10 mouse cellular contexts compared by ENCODE assay signal in genomic region chr7:101725081-101725480, GRCm38 (mm10).
DNase-seq lines count a peak whose midpoint lies in the region; ATAC-seq and TF ChIP-seq lines count a peak whose summit lies in the region.
"Had no signal": no experiment of that assay in that cellular context is flagged by ENCODE, and none has a peak within 500 bp of the region (broad histone marks: within the 10 kb centered on the region; RNA-seq: fewer than 3 reads in every experiment).

No protein-coding gene starts in this region.

- H3K4me1 ChIP-seq in kidney, embryonic 14.5 days (ENCODE audit: control insufficient read depth, insufficient read depth, low read length), result 0 out of 2 replicates have a peak, but pooled peaks cover 4% of the 10 kb centered on the region
- H3K4me1 ChIP-seq in intestine, embryonic 15.5 days (replicated peaks), result no peaks in the 10 kb centered on the region
- H3K4me1 ChIP-seq in forebrain, embryonic 13.5 days, result peaks cover 10% of the 10 kb centered on the region
- H3K4me1 ChIP-seq: liver, embryonic 15.5 days had no signal

- intact Hi-C loops in left cerebral cortex, adult 2 months (cut with DNase I), result no loop called here
- intact Hi-C loops in left cerebral cortex, postnatal 36 days (cut with DNase I), result no loop called here

- WGBS in kidney, embryonic 14.5 days, result 56% methylated on average over 4 of the region's 4 CpGs
- 67% methylated on average over 4 of the region's 4 CpGs for WGBS in intestine, embryonic 15.5 days
- 25% methylated on average over 4 of the region's 4 CpGs for WGBS in forebrain, embryonic 13.5 days

- no peaks in the 10 kb centered on the region for H3K9me3 ChIP-seq in kidney, embryonic 14.5 days (ENCODE audit: control insufficient read depth, low read length)
- H3K9me3 ChIP-seq in intestine, embryonic 15.5 days, result no peaks in the 10 kb centered on the region
- H3K9me3 ChIP-seq in forebrain, embryonic 13.5 days (replicated peaks), result no peaks in the 10 kb centered on the region
- H3K9me3 ChIP-seq: liver, embryonic 15.5 days had no signal

- H3K4me3 ChIP-seq in left cerebral cortex, adult 2 months, result no peak overlapping the region
- H3K4me3 ChIP-seq in kidney, embryonic 14.5 days (ENCODE audit: low read length), result no peak overlapping the region
- no peak overlapping the region for H3K4me3 ChIP-seq in intestine, embryonic 15.5 days (replicated peaks)
- H3K4me3 ChIP-seq in forebrain, embryonic 13.5 days, result no peak overlapping the region
- H3K4me3 ChIP-seq: erythroblast, embryonic 14.5 days; liver, embryonic 15.5 days had no signal

- peak; percentile 45; the same call in 1 of the 2 replicates for ATAC-seq in kidney, embryonic 14.5 days (ENCODE audit: low FRiP score, low TSS enrichment)
- no peak for ATAC-seq in intestine, embryonic 15.5 days
- ATAC-seq in forebrain, embryonic 13.5 days, result no peak

- peak; percentile 54 for TF ChIP-seq CTCF in left cerebral cortex, adult 2 months (IDR thresholded peaks at IDR 0.05)

- no peak overlapping the region for H3K4me2 ChIP-seq in kidney, embryonic 14.5 days (replicated peaks; ENCODE audit: low read depth, low read length)
- no peak overlapping the region for H3K4me2 ChIP-seq in intestine, embryonic 15.5 days (replicated peaks)
- no peak overlapping the region for H3K4me2 ChIP-seq in forebrain, embryonic 13.5 days
- H3K4me2 ChIP-seq: liver, embryonic 15.5 days had no signal

- no peak for DNase-seq in left cerebral cortex, adult 2 months (ENCODE audit: extremely low spot score in 1 of 2, low spot score in 2 of 2)
- DNase-seq in left cerebral cortex, postnatal 36 days (ENCODE audit: low spot score in 2 of 2), result no peak
- DNase-seq in ES-CJ7 (ENCODE audit: low read depth, low spot score), result peak; percentile 64
- DNase-seq in adrenal gland, postnatal 25 days, result peak; percentile 36
- DNase-seq in retina, postnatal 1 day, result peak; percentile 67

- H3K9ac ChIP-seq in kidney, embryonic 14.5 days (ENCODE audit: low read depth, low read length), result no peak overlapping the region
- H3K9ac ChIP-seq in intestine, embryonic 15.5 days, result no peak overlapping the region
- H3K9ac ChIP-seq in forebrain, embryonic 13.5 days, result no peak overlapping the region
- H3K9ac ChIP-seq: liver, embryonic 15.5 days had no signal

- peak overlapping the region; percentile 44 for H3K27ac ChIP-seq in left cerebral cortex, adult 2 months
- no peak overlapping the region for H3K27ac ChIP-seq in kidney, embryonic 14.5 days (ENCODE audit: low read depth, low read length)
- no peak overlapping the region for H3K27ac ChIP-seq in intestine, embryonic 15.5 days
- no peak overlapping the region for H3K27ac ChIP-seq in forebrain, embryonic 13.5 days
- H3K27ac ChIP-seq: liver, embryonic 15.5 days had no signal

- no peaks in the 10 kb centered on the region for H3K27me3 ChIP-seq in kidney, embryonic 14.5 days (ENCODE audit: control insufficient read depth, insufficient read depth, low read length)
- no peaks in the 10 kb centered on the region for H3K27me3 ChIP-seq in intestine, embryonic 15.5 days (replicated peaks)
- H3K27me3 ChIP-seq in forebrain, embryonic 13.5 days, result no peaks in the 10 kb centered on the region
- H3K27me3 ChIP-seq: liver, embryonic 15.5 days had no signal

- no peaks in the 10 kb centered on the region for H3K36me3 ChIP-seq in kidney, embryonic 14.5 days (ENCODE audit: control insufficient read depth, insufficient read depth, low read length)
- H3K36me3 ChIP-seq in intestine, embryonic 15.5 days, result no peaks in the 10 kb centered on the region
- peaks cover 8% of the 10 kb centered on the region for H3K36me3 ChIP-seq in forebrain, embryonic 13.5 days (ENCODE audit: poor library complexity, severe bottlenecking)
- H3K36me3 ChIP-seq: liver, embryonic 15.5 days had no signal

Comparison
In these comparisons a context has a peak if more than half of its experiments do, and no peak if none do; other contexts are left out.
1. DNase-seq: peak in ES-CJ7 (single experiment), adrenal gland, postnatal 25 days (single experiment) and retina, postnatal 1 day (single experiment); none in left cerebral cortex, adult 2 months (0 of 2) and left cerebral cortex, postnatal 36 days (0 of 2).